Mouse (Mus musculus) stomach, embryonic 14.5 days (tissue): ENCODE results near the gene I0C0044D17Rik. TPM values are rescaled to one million over a fixed set of nuclear protein-coding genes. Genes with fewer than 3 reads are reported as not detected.

Source experiments
- ATAC-seq: fragments of 200-750 bp; cut with Nextera tagmentation; 2 replicates; pipeline ENCODE4 v1.8.0; 2017; ENCODE audit warnings: low read depth, moderate TSS enrichment; ENCODE audit not compliant: insufficient number of reproducible peaks, insufficient read depth, low FRiP score
- H3K27ac ChIP-seq: fragments of 300-500 bp; sonication (generic); 2 replicates; pipeline ENCODE4 v1.5.1; 2014; ENCODE audit warnings: mild to moderate bottlenecking, low read length, moderate library complexity, mixed read lengths
- H3K27me3 ChIP-seq: fragments of 300-500 bp; sonication (generic); 2 replicates; pipeline ENCODE4 v1.6.1; 2014; ENCODE audit warnings: low read length, control low read depth, mixed read lengths; ENCODE audit not compliant: control insufficient read depth, insufficient read depth
- H3K36me3 ChIP-seq: fragments of 300-500 bp; sonication (generic); 2 replicates; pipeline ENCODE4 v1.6.1; 2014; ENCODE audit warnings: mild to moderate bottlenecking, control low read depth, low read length, moderate library complexity, mixed read lengths; ENCODE audit not compliant: control insufficient read depth, insufficient read depth
- H3K4me1 ChIP-seq: fragments of 300-500 bp; sonication (generic); 2 replicates; pipeline ENCODE4 v1.6.1; 2014; ENCODE audit warnings: low read length, control low read depth, mixed read lengths; ENCODE audit not compliant: control insufficient read depth, insufficient read depth
- H3K4me2 ChIP-seq: fragments of 300-500 bp; sonication (generic); replicated peaks from 2 replicates; pipeline ENCODE4 v1.6.1; 2014; ENCODE audit warnings: low read depth, low read length, control low read depth
- H3K4me3 ChIP-seq: fragments of 300-500 bp; sonication (generic); 2 replicates; pipeline ENCODE4 v1.5.1; 2014; ENCODE audit warnings: low read depth, low read length, control low read depth
- H3K9ac ChIP-seq: fragments of 300-500 bp; sonication (generic); replicated peaks from 2 replicates; pipeline ENCODE4 v1.6.1; 2014; ENCODE audit warnings: low read depth, mild to moderate bottlenecking, control low read depth, low read length, moderate library complexity, mixed read lengths
- H3K9me3 ChIP-seq: fragments of 300-500 bp; sonication (generic); 2 replicates; pipeline ENCODE4 v1.6.1; 2016; ENCODE audit warnings: low read depth, low read length, control low read depth; ENCODE audit not compliant: control insufficient read depth
- WGBS: fragments of 180-500 bp; shearing (Covaris S2); extraction: QIAGEN DNeasy Blood & Tissue Kit; methylation state at CpG from one replicate; pipeline ENCODE4 v1.1.7; 2014; 5-methylcytosine and 5-hydroxymethylcytosine counted together
- polyA plus RNA-seq: library from polyadenylated mRNA; unstranded; fragments of >200 nt; fragmentation: Nextera tagmentation; extraction: Ambion mirVana; gene quantifications from 2 replicates; pipeline ENCODE4 v1.2.1, GENCODE M21; 2014

I0C0044D17Rik gene
- polyA plus RNA-seq, 1 experiment from 2014 or later: not detected

DNA sequence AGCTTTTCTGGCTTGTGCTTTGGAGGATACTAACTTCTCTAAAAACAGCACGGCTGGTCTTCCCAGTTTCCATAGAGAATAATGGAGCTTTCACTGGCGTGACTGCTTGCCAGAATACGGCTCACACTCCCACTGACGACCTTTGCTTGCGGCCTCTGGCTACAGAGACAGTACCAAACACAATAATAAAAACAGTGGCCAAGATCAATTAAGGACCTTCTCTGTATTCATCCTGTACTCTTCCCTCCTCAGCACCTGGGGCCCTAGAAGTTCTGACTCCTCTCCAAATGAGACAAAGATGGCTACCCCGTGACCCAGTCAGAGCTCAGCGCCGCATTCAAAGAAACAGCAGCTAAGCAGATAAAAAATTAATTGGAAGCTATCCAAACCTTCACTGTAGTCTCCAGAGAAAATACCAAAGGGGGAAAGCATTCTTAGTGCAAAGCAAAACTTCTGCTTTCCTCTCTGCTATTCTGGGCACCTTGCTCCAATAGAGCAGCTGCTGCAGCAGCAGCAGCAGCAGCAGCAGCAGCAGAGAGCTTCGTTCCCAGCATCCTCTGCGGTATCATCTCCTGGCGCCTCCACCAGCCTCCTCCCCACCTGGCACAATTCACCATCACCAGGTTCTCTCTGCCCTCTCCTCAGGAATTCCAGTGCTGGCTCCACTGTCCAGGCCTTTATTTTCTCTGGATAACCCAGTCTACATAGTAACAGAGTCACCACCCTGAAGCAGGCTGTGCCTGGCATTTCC, 26.9 kb downstream of the I0C0044D17Rik start:
- H3K4me3 ChIP-seq: no peak overlapping the region
- H3K4me2 ChIP-seq: peak overlapping the region; percentile 28

GRCm38 (mm10) chr4:98795241-98795640, 28.4 kb downstream of the I0C0044D17Rik start:
- 71% methylated on average over 2 of the region's 2 CpGs for WGBS
- Histone ChIP-seq H3K4me3 (no peak overlapping the region), H3K27me3 (no peaks in the 10 kb centered on the region), H3K36me3 (no peaks in the 10 kb centered on the region), H3K27ac (no peak overlapping the region), H3K9ac (no peak overlapping the region), H3K9me3 (no peaks in the 10 kb centered on the region), H3K4me2 (no peak overlapping the region), H3K4me1 (peaks cover 18% of the 10 kb centered on the region)
- no peak for ATAC-seq

More for the DNA sequence above, 26.9 kb downstream of the I0C0044D17Rik start:
- Histone ChIP-seq H3K9me3 (no peaks in the 10 kb centered on the region), H3K9ac (no peak overlapping the region), H3K27me3 (no peaks in the 10 kb centered on the region), H3K27ac (peak overlapping the region; percentile 85), H3K4me1 (peaks cover 16% of the 10 kb centered on the region), H3K36me3 (no peaks in the 10 kb centered on the region)
- peak; percentile 43; the same call in 1 of the 2 replicates for ATAC-seq
- 44% methylated on average over 11 of the region's 11 CpGs for WGBS

DNA sequence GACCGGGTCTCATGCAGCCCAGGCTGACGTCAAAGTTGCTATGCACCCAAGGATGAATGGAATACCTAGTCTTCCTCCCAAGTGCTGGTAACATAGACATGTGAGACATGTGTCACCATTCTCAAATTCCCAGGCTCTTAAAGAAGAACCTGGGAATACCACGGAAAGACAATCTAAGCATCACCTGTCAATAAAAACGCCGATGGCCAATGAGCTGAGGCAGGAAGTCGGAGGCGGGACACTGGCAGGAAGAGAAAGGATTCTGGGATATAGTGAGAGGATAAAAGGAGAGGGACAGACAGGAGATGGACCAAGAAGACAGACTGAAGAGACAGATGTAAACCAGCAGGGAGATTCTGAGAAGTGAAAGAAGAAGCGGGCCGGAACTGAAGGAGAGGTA, 30.2 kb downstream of the I0C0044D17Rik start:
- 93% methylated on average over 9 of the region's 9 CpGs for WGBS
- H3K9me3 ChIP-seq: no peaks in the 10 kb centered on the region
- peaks cover 25% of the 10 kb centered on the region for H3K4me1 ChIP-seq
- no peaks in the 10 kb centered on the region for H3K27me3 ChIP-seq
- H3K9ac ChIP-seq: no peak overlapping the region
- ATAC-seq: no peak
- H3K4me2 ChIP-seq: no peak overlapping the region
- no peak overlapping the region for H3K27ac ChIP-seq
- no peak overlapping the region for H3K4me3 ChIP-seq
- no peaks in the 10 kb centered on the region for H3K36me3 ChIP-seq

GRCm38 (mm10) chr4:98790721-98791120, 32.9 kb downstream of the I0C0044D17Rik start:
- Histone ChIP-seq H3K4me2 (no peak overlapping the region), H3K36me3 (no peaks in the 10 kb centered on the region), H3K27ac (no peak overlapping the region; the same call in 1 of the 2 replicates), H3K27me3 (no peaks in the 10 kb centered on the region), H3K9me3 (no peaks in the 10 kb centered on the region), H3K9ac (no peak overlapping the region), H3K4me1 (peaks cover 9% of the 10 kb centered on the region; the same call in 1 of the 2 replicates), H3K4me3 (no peak overlapping the region)
- 76% methylated on average over 1 of the region's 1 CpGs for whole genome bisulfite sequencing
- ATAC-seq: no peak

GRCm38 (mm10) chr4:98789861-98790311, 33.8 kb downstream of the I0C0044D17Rik start:
- H3K36me3 ChIP-seq: no peaks in the 10 kb centered on the region
- H3K4me1 ChIP-seq: peaks cover 9% of the 10 kb centered on the region; the same call in 1 of the 2 replicates
- H3K27ac ChIP-seq: peak overlapping the region; percentile 68
- peak; percentile 38; the same call in 1 of the 2 replicates for ATAC-seq
- no peak overlapping the region for H3K9ac ChIP-seq
- H3K27me3 ChIP-seq: no peaks in the 10 kb centered on the region
- H3K9me3 ChIP-seq: no peaks in the 10 kb centered on the region
- peak overlapping the region; percentile 9; the same call in 1 of the 2 replicates for H3K4me3 ChIP-seq
- peak overlapping the region; percentile 37 for H3K4me2 ChIP-seq
- WGBS: 2% methylated on average over 10 of the region's 10 CpGs

DNA sequence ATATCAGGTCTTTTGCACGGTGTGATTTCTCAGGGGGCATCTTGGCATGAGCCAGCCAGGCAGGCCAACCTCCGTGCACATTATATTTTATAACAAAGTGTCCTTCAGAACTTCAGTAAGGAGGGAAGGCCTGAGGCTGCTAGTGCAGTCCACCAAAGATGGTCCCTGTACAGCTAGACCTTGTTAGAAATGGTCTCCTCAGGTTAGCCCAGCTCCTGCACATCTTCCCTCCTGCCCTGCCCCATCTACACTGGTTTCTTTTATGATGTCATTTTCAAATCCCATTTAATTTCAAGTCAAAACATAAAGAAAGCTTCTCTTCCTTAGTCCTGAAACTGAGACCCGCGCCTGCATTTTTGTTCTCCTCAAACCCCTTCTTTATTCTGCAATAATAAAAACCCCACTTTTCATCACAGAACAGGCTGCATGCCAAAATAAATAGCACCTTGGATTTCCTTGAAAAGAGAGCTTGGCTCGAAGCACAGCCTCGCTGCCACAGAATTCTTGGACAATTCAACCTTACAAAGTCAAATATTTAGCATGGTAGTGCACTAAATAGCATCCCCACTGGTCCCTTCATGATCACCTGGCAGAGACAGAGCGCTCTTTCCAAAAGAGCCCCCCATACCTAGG, 34.4 kb downstream of the I0C0044D17Rik start:
- Histone ChIP-seq H3K27ac (peak overlapping the region; percentile 59; the same call in 1 of the 2 replicates), H3K4me1 (peaks cover 9% of the 10 kb centered on the region; the same call in 1 of the 2 replicates), H3K36me3 (no peaks in the 10 kb centered on the region), H3K27me3 (no peaks in the 10 kb centered on the region), H3K9ac (no peak overlapping the region), H3K4me3 (0 out of 2 replicates have a peak overlapping the region, but pooled peaks have one; percentile 9), H3K4me2 (peak overlapping the region; percentile 37), H3K9me3 (no peaks in the 10 kb centered on the region)
- ATAC-seq: peak; percentile 50; the same call in 1 of the 2 replicates
- 49% methylated on average over 7 of the region's 7 CpGs for WGBS

- no peak overlapping the region for H3K9ac ChIP-seq
- H3K27ac ChIP-seq: no peak overlapping the region
- H3K4me2 ChIP-seq: no peak overlapping the region
- H3K9me3 ChIP-seq: no peaks in the 10 kb centered on the region
- H3K27me3 ChIP-seq: no peaks in the 10 kb centered on the region
- no peaks in the 10 kb centered on the region for H3K36me3 ChIP-seq
- peaks cover 9% of the 10 kb centered on the region; the same call in 1 of the 2 replicates for H3K4me1 ChIP-seq
- WGBS: 48% methylated on average over 3 of the region's 3 CpGs
- no peak for ATAC-seq
- H3K4me3 ChIP-seq: no peak overlapping the region
These were observed 37.4 kb downstream of the I0C0044D17Rik start for GRCm38 (mm10) chr4:98786281-98786680.

DNA sequence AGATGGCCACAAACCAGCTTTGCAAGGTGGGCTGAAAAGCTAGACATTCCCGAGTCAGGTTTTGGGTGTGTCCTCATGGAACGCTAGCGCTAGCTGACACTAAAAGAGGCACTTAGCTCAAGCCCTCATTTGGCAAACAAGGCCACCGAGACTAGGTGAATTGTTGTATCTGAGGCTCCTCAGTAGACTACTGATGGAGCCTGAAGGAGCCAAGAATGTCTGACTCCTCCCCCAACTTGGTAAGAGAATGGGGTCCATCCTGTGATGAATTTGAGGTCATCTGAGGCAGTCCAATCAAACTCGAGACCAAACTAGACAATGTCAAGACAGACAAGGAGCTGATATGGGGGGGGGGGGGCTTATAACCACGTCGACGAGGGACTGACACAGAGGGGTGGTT, 37.8 kb downstream of the I0C0044D17Rik start:
- WGBS: 37% methylated on average over 8 of the region's 8 CpGs
- H3K4me2 ChIP-seq: no peak overlapping the region
- no peak overlapping the region for H3K4me3 ChIP-seq
- H3K9me3 ChIP-seq: no peaks in the 10 kb centered on the region
- no peak overlapping the region for H3K9ac ChIP-seq
- no peaks in the 10 kb centered on the region for H3K36me3 ChIP-seq
- ATAC-seq: no peak
- no peak overlapping the region for H3K27ac ChIP-seq
- H3K4me1 ChIP-seq: peaks cover 9% of the 10 kb centered on the region; the same call in 1 of the 2 replicates
- H3K27me3 ChIP-seq: no peaks in the 10 kb centered on the region
